Mouse (Mus musculus) cerebellum, adult 9-11 months (tissue): ENCODE measurements at regions not wholly inside any gene's neighbourhood (a gene's known extent, or its start where the extent isn't known, plus 50 kb on each side); places are given as distances from the start of the nearest gene placed in this dataset.

ENCODE experiments used
- DNase-seq: peaks from one replicate; pipeline ENCODE4 v3.0.0; 2022

GRCm38 (mm10) chr8:82471825-82472224 is 68.8 kb upstream of the Il15 start:
- DNase-seq, result no peak

- DNase-seq, result no peak
Measured at GRCm38 (mm10) chr8:82469824-82470223, 66.8 kb upstream of the Il15 start.

DNA sequence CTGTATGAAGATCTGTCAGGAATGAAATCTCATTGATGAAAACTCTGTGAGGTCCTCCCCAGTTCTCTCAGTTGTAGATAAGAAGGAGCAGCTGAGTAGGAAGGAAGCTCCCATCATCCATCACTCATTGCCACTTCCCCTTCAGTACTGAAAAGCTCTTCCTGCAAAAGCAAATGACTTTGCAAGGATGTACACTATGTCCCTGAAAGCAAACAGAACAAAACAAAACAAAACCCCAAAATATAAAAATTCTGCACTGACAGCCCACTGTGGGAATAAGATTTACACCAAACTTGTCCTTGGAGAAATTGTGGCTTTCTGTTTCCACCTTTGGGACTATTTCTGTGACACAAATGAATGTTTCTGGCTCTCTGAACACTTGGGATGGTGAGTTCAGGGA is 59.8 kb upstream of the Il15 start:
- no peak for DNase-seq

DNA sequence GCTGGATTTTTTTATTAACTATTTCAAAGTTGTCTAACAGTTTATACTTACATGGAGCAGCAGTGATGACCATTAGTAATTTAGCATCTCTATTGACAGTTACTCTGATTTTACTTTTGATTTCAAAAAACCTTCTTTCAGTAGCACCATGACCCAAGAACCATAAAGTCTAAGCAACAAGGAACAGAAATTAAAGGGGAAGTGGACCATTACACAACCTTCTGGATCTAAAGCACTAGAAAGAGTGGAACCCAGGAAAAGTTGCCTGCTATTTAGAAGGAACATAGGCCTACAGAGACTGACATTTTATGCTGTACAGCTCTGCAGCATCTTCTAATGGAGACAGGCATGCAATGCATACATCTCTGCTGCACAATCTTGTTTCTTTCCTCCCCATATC is 56.0 kb upstream of the Il15 start:
- no peak for DNase-seq

GRCm38 (mm10) chr8:82454056-82454455 is 51.0 kb upstream of the Il15 start:
- DNase-seq, result no peak
